Mouse (Mus musculus) embryonic facial prominence, embryonic 12.5 days (tissue): Measurements from ENCODE around the gene Disc1. TPM values are rescaled to one million over a fixed set of nuclear protein-coding genes. Genes with fewer than 3 reads are reported as not detected.
A peak's percentile ranks its signal among the peaks of the same experiment; 100 is the strongest.

ENCODE experiments used
- ATAC-seq: fragments of 200-750 bp; cut with Nextera tagmentation; 2 replicates; pipeline ENCODE4 v1.8.0; 2017; ENCODE audit not compliant: insufficient number of reproducible peaks, insufficient read depth, low FRiP score, low TSS enrichment
- H3K27ac ChIP-seq: fragments of 300-500 bp; sonication (generic); 2 replicates; pipeline ENCODE4 v1.5.1; 2016; ENCODE audit warnings: mild to moderate bottlenecking
- H3K27me3 ChIP-seq: fragments of 300-500 bp; sonication (generic); 2 replicates; pipeline ENCODE4 v1.6.1; 2016; ENCODE audit warnings: mild to moderate bottlenecking, moderate library complexity
- H3K36me3 ChIP-seq: fragments of 300-500 bp; sonication (generic); 2 replicates; pipeline ENCODE4 v1.6.1; 2016; ENCODE audit warnings: mild to moderate bottlenecking
- H3K4me1 ChIP-seq: fragments of 300-500 bp; sonication (generic); 2 replicates; pipeline ENCODE4 v1.6.1; 2016
- H3K4me2 ChIP-seq: fragments of 300-500 bp; sonication (generic); replicated peaks from 2 replicates; pipeline ENCODE4 v1.6.1; 2016; ENCODE audit warnings: mild to moderate bottlenecking, moderate library complexity
- H3K4me3 ChIP-seq: fragments of 300-500 bp; sonication (generic); 2 replicates; pipeline ENCODE4 v1.5.1; 2016; ENCODE audit warnings: mild to moderate bottlenecking
- H3K9ac ChIP-seq: fragments of 300-500 bp; sonication (generic); 2 replicates; pipeline ENCODE4 v1.6.1; 2016; ENCODE audit warnings: mild to moderate bottlenecking, moderate library complexity
- H3K9me3 ChIP-seq: fragments of 300-500 bp; sonication (generic); 2 replicates; pipeline ENCODE4 v1.6.1; 2016; ENCODE audit warnings: mild to moderate bottlenecking, moderate library complexity
- WGBS: fragments of 180-500 bp; shearing (Covaris S2); methylation state at CpG from one replicate; pipeline ENCODE4 v1.1.7; 2016; 5-methylcytosine and 5-hydroxymethylcytosine counted together
- polyA plus RNA-seq: library from polyadenylated mRNA; unstranded; fragments of >200 nt; fragmentation: Nextera tagmentation; extraction: Ambion mirVana; gene quantifications from 2 replicates; pipeline ENCODE4 v1.2.1, GENCODE M21; 2016

Gene Disc1
- polyA plus RNA-seq, 1 experiment from 2014 or later = 2.9 TPM

DNA sequence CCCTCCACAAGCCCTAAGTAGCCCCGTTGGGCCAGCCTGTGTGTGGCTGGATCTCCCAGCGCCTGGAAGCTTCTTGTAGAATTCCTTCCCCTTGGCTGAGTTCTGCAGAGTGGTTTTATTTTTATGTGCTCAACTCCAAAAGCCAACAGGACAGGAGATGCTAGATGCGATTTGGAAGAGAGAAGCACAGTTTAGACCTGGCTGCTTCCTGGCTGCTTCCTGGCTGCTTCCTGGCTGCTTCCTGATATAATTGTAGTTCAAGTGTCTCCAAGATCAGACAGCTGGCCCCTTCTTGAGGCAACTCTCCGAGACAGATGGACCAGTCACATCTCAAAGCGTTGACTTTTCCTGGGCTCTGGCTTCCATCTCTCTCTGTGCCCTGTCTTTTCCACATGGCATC, 139.7 kb downstream of the Disc1 start:
- no peak overlapping the region; the same call in 1 of the 2 replicates for H3K27ac ChIP-seq
- H3K4me2 ChIP-seq = no peak overlapping the region
- H3K4me3 ChIP-seq = no peak overlapping the region
- H3K4me1 ChIP-seq = peaks cover 34% of the 10 kb centered on the region
- no peaks in the 10 kb centered on the region for H3K9me3 ChIP-seq
- 87% methylated on average over 5 of the region's 5 CpGs for WGBS
- peaks cover 16% of the 10 kb centered on the region for H3K27me3 ChIP-seq
- no peak overlapping the region for H3K9ac ChIP-seq
- ATAC-seq = no peak
- H3K36me3 ChIP-seq = no peaks in the 10 kb centered on the region

DNA sequence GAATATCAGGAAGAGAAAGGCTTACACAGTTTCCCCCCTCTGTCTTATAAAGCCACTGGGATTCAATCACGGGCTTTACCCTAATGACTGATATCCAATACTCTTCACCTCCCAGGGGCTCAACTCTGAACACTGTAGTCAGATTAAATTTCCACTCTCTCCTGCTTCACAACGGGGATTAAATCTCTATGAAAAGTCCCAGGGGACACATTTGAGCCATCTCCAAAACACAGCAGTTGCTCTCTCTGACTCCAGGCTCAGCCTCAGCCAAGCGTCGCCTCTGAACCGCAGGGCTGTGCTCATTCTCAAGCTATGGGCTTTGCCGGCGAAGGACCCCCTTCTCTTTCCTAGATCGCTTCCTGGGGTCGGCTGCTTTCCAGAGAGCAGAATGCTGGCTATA, 141.1 kb downstream of the Disc1 start:
- Histone ChIP-seq H3K36me3 (no peaks in the 10 kb centered on the region), H3K9ac (no peak overlapping the region), H3K4me2 (no peak overlapping the region), H3K4me3 (no peak overlapping the region), H3K9me3 (no peaks in the 10 kb centered on the region), H3K4me1 (peaks cover 44% of the 10 kb centered on the region), H3K27me3 (peaks cover 10% of the 10 kb centered on the region), H3K27ac (peak overlapping the region; percentile 37; the same call in 1 of the 2 replicates)
- WGBS = 34% methylated on average over 9 of the region's 9 CpGs
- no peak for ATAC-seq

DNA sequence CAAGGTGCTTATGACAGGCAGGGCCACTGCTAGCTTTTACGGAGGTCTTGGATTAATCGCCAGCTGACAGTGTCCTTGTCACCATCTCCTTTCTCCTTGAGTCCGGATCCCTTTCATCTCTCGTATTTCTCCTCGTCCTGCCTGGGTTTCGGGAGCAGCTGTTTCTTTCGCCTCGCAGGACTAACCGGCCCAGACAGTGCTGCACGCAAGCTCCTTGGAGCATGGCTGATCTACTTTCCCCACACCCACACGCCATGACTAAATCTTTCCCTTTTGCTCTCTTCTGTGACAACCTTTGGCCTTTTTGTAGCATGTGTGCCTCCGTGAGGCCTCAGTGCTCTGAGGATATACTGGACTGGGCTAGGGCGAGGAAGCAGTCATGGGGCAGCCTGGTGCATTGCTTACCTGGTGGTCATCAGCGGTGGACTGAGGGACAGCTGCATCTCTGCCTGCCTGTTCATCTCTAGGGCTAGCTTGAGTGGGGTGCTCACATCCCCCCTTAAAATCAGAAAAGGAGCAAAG, 142.6 kb downstream of the Disc1 start:
- no peak overlapping the region for H3K4me3 ChIP-seq
- H3K27ac ChIP-seq = no peak overlapping the region
- H3K27me3 ChIP-seq = peaks cover 5% of the 10 kb centered on the region; the same call in 1 of the 2 replicates
- no peak for ATAC-seq
- H3K4me2 ChIP-seq = no peak overlapping the region
- no peaks in the 10 kb centered on the region for H3K9me3 ChIP-seq
- H3K9ac ChIP-seq = no peak overlapping the region
- 77% methylated on average over 14 of the region's 14 CpGs for WGBS
- H3K4me1 ChIP-seq = peaks cover 49% of the 10 kb centered on the region
- H3K36me3 ChIP-seq = no peaks in the 10 kb centered on the region

DNA sequence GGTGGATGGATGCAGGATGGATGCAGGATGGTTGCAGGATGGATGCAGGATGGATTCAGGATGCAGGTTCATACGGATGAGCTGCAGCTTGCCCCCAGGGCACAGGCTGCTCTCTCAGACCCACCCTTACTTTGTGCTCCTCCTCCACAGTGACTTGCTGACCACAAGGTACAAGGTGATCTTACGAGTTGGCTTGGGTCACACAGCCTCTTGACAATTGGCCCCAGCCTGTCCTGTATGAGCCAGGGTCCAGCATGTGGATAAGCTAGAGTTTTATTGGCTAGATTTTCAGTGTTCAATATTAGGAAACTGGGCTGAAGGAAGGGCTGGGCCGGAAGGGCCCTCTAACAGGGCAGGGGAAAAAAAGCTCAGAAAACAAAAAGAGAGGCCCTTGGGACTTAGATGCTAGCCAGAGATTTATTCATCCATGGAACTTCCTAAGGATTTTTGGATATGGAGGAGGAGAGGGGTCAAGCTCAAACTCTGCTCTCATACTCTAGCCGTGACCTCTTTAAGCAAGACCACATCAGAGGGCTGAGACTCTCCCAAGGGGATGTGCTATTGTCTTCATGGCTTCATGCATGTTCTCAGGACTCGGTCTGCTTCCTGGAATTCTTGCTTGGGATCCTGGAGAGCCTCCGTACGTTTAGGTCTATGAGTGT, 143.5 kb downstream of the Disc1 start:
- peaks cover 49% of the 10 kb centered on the region for H3K4me1 ChIP-seq
- no peaks in the 10 kb centered on the region for H3K9me3 ChIP-seq
- 71% methylated on average over 7 of the region's 7 CpGs for WGBS
- no peak overlapping the region for H3K4me2 ChIP-seq
- no peak overlapping the region for H3K9ac ChIP-seq
- peaks cover 5% of the 10 kb centered on the region; the same call in 1 of the 2 replicates for H3K27me3 ChIP-seq
- H3K36me3 ChIP-seq = no peaks in the 10 kb centered on the region
- no peak overlapping the region for H3K4me3 ChIP-seq
- H3K27ac ChIP-seq = no peak overlapping the region
- no peak for ATAC-seq

DNA sequence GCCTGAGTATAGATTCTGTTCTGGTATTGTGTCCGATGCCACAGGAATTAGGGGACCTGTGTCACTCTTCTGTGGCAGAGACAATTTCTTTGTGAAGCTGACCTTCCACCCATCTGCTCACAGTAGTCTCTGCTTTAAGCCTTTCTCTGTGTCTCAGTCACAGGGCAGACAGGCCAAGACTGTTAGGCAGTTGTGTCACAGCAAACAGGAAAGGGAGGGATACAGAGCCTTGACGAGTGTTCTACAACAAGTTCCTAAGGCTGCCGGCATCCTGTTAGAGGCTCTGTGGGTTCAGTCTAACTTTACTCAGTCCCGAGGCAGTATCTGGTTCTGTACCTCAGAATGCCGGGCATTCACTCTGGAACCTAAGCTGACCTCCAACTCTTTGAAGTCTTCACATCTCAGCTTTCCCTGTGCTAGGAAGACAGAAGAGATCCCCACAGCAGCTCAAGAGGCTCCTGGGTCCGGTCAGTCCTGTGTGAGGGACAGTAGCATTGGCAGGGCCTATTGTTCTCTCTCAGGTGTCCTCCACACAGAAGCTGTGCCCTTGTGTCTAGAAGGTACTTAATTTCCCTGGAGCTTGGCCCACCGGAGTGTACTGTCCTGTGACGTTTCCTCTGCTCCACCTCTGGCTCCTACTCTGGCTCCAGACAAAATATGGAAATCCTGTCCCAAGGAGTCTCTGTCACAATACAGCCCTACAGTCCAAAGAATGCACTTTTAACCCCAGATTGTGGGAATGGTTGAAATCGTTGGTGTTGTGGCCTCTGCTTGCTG, 144.6 kb downstream of the Disc1 start:
- Histone ChIP-seq H3K27ac (peak overlapping the region; percentile 50; the same call in 1 of the 2 replicates), H3K4me2 (no peak overlapping the region), H3K9me3 (no peaks in the 10 kb centered on the region), H3K36me3 (no peaks in the 10 kb centered on the region), H3K4me3 (no peak overlapping the region), H3K4me1 (peaks cover 49% of the 10 kb centered on the region), H3K27me3 (peaks cover 5% of the 10 kb centered on the region), H3K9ac (no peak overlapping the region)
- whole genome bisulfite sequencing = 65% methylated on average over 9 of the region's 9 CpGs
- no peak for ATAC-seq

DNA sequence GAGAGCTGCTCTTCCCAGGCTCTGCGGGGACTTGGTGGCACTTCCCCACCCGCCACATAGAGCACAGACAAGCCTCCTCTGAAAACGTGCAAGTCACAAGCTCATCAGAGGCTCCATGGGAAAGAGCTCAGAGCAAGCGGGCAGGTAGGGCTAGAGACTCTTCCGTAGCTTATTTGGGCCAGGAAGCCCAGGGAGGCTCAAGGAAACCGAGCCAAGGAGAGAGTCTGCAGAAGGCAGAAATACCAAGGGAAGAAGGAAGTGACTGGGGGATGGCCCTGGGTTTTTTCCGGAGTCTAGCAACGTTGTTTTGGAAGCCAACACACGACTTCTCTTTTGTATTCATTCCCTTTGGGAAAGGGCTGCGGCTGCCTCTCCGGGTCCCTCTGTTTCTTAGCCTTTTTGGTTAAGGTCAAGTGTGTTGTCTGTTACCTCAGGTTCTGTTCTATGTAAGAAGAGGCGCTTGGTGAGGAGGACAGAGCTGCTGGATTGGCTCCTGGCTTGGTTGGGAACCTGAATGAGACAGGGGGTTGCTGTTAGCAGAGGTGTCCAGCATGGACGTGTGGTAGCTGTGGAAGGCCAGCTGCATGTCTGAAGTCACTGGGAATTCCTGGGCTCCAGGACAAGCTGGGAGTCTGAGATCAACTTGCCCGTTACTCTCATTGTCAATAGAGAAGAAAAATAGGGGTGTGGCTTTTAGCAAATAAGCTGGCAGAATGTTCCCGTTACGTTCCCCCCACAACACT, 145.4 kb downstream of the Disc1 start:
- Histone ChIP-seq H3K27ac (peak overlapping the region; percentile 50; the same call in 1 of the 2 replicates), H3K9me3 (no peaks in the 10 kb centered on the region), H3K9ac (no peak overlapping the region), H3K4me1 (peaks cover 45% of the 10 kb centered on the region), H3K27me3 (peaks cover 5% of the 10 kb centered on the region), H3K4me3 (no peak overlapping the region), H3K36me3 (no peaks in the 10 kb centered on the region), H3K4me2 (no peak overlapping the region)
- ATAC-seq = no peak
- 77% methylated on average over 16 of the region's 16 CpGs for WGBS

DNA sequence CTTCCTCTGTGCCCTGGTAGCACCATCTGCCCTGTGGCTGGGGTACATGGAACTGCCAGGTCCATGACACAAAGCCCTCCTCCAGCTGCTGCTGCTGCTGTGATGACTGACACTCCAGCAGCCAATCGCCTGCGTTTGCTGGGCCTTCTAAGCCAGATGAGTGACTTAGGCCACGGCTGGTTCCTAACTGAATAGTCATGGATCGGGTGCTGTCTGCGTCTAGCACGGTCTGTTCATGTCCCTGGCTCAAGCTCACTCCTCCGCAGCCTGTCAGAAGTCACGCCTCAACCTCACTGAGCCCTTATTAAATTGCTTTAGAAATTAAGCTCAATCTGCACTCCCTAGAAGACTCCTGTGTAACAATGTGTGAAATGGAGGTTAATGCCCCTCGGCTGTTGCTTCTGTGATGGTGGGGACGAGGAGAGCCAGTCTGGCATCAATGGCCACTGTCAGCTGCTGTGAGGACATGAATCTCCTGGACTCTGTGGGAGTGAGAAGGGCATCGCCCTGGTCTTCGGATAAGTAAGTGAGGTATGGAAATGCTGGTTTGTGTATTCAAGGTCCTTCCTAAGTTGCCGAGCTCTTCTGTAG, 146.4 kb downstream of the Disc1 start:
- ATAC-seq = no peak
- Histone ChIP-seq H3K9me3 (no peaks in the 10 kb centered on the region), H3K27me3 (peaks cover 9% of the 10 kb centered on the region), H3K4me3 (no peak overlapping the region), H3K36me3 (no peaks in the 10 kb centered on the region), H3K27ac (no peak overlapping the region), H3K9ac (no peak overlapping the region), H3K4me2 (no peak overlapping the region), H3K4me1 (peaks cover 35% of the 10 kb centered on the region)
- WGBS = 80% methylated on average over 13 of the region's 13 CpGs

DNA sequence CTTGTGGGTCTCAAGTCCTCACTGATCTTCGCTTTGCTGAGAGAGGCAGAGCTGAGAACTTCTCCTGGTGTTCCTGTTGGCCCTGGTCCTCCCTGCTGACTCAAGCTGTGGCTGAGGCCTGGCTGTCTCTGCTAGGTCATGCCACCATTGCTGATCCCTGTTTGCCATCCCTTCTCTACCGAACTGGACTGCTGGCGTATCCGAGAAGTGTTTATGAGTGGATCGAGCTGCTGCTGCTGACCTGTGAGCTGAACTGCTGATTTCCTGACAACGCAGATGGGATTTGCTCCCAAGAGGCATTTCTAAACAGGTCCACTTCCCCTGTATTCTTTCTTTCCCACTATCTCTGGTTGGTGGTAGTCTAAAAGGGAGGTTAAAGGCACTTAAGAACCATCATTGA, 147.7 kb downstream of the Disc1 start:
- ATAC-seq = no peak
- H3K4me2 ChIP-seq = no peak overlapping the region
- H3K4me3 ChIP-seq = no peak overlapping the region
- H3K9ac ChIP-seq = no peak overlapping the region
- no peaks in the 10 kb centered on the region for H3K9me3 ChIP-seq
- peaks cover 12% of the 10 kb centered on the region for H3K27me3 ChIP-seq
- H3K4me1 ChIP-seq = peaks cover 22% of the 10 kb centered on the region
- H3K36me3 ChIP-seq = no peaks in the 10 kb centered on the region
- WGBS = 74% methylated on average over 6 of the region's 6 CpGs
- H3K27ac ChIP-seq = no peak overlapping the region

DNA sequence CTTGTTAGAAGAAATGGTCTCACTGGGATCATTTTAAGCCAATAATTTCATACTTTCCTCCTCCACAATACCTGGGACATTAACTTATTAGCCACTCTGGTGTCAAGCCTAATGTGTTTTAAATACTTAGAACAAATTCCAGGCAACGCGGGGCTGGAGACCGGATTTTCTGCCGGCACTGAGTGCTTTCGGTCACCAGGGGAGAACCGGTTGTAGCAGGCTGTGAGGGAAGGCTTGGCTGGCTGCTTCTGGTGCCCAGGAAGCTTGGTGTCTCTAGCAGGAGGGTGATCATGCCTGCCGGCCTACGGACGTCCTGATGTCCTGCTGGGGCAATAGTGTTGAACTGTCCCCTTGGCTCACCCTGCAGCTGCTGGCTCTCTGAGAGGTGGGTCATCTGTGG, 149.0 kb downstream of the Disc1 start:
- Histone ChIP-seq H3K4me1 (peaks cover 15% of the 10 kb centered on the region; the same call in 1 of the 2 replicates), H3K36me3 (no peaks in the 10 kb centered on the region), H3K9me3 (no peaks in the 10 kb centered on the region), H3K4me3 (no peak overlapping the region), H3K27me3 (peaks cover 8% of the 10 kb centered on the region; the same call in 1 of the 2 replicates), H3K27ac (no peak overlapping the region), H3K9ac (no peak overlapping the region), H3K4me2 (no peak overlapping the region)
- ATAC-seq = no peak
- 77% methylated on average over 9 of the region's 9 CpGs for WGBS

DNA sequence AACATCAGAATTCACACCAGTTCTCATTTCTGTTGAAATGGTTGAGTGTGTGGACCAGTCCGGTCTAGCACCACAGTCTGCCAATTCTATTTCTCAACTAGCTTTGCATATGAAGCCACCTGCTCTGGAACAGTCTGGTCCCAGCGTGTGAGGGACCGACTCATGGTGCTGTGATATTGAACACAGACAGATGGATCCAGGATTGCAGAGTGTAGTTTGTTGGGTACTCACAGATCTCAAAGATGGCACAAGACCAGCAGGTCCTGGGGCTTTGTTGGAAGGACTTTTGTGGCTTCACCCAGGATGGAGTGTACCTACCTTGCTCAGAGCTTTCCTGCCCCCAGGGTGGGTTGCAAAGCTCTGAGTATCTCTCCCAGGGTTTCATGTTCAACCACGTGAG, 151.6 kb downstream of the Disc1 start:
- 0 out of 2 replicates have a peak, but pooled peaks cover 4% of the 10 kb centered on the region for H3K4me1 ChIP-seq
- ATAC-seq = no peak
- no peaks in the 10 kb centered on the region for H3K36me3 ChIP-seq
- WGBS = 91% methylated on average over 4 of the region's 4 CpGs
- no peak overlapping the region for H3K27ac ChIP-seq
- H3K9me3 ChIP-seq = no peaks in the 10 kb centered on the region
- peaks cover 8% of the 10 kb centered on the region; the same call in 1 of the 2 replicates for H3K27me3 ChIP-seq
- H3K9ac ChIP-seq = no peak overlapping the region
- no peak overlapping the region for H3K4me3 ChIP-seq
- no peak overlapping the region for H3K4me2 ChIP-seq

DNA sequence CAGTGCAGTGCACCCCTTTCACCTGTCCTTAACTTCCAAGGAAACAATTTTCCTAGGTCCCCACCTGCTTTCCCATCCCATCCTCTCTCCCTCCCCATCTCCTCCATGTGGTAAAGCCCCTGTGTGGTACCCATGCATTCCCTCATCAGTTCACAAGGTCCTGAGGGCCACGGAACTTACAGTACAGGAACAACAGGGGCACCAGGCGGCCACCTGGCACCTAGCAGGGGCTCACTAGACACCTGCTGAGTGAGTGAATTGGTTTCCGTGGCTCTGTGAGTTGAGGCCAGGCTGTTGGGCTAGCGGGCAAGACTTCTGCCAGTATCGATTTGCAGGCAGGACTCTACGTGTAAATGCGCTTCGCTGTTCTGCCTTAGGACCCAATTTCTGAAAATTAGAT, 152.4 kb downstream of the Disc1 start:
- Histone ChIP-seq H3K27me3 (peaks cover 10% of the 10 kb centered on the region; the same call in 1 of the 2 replicates), H3K9me3 (no peaks in the 10 kb centered on the region)
- 55% methylated on average over 8 of the region's 8 CpGs for WGBS

More for the DNA sequence above, 152.4 kb downstream of the Disc1 start:
- Histone ChIP-seq H3K4me1 (no peaks in the 10 kb centered on the region), H3K36me3 (no peaks in the 10 kb centered on the region), H3K9ac (no peak overlapping the region), H3K4me2 (no peak overlapping the region), H3K4me3 (no peak overlapping the region), H3K27ac (no peak overlapping the region)
- no peak for ATAC-seq
